Mouse (Mus musculus): ENCODE data around the gene Pck1. TPM values are rescaled to one million over a fixed set of nuclear protein-coding genes. Genes with fewer than 3 reads are reported as not detected.
A peak's percentile ranks its signal among the peaks of the same experiment; 100 is the strongest.

The Pck1 gene
- total and polyA plus RNA-seq, 2 experiments from 2014 or later: 0.21 TPM; not detected in 1

GRCm38 (mm10) chr2:173171956-173172355, 19.1 kb downstream of the Pck1 start:
- H3K4me1 ChIP-seq (ENCODE audit: insufficient read depth, low read length): peaks cover 8% of the 10 kb centered on the region
- no peak for TF ChIP-seq CTCF (IDR thresholded peaks at IDR 0.05; ENCODE audit: low read depth)
- no peaks in the 10 kb centered on the region for H3K27me3 ChIP-seq (ENCODE audit: insufficient read depth, low read length)
- no peak for DNase-seq (ENCODE audit: low spot score)
- ATAC-seq: no peak
- H3K4me3 ChIP-seq (ENCODE audit: low read length): no peak overlapping the region
- no peaks in the 10 kb centered on the region for H3K36me3 ChIP-seq (ENCODE audit: insufficient read depth, low read length)
- H3K4me2 ChIP-seq (ENCODE audit: low read depth, low read length): peak overlapping the region; percentile 47; the same call in 1 of the 2 replicates
- H3K9ac ChIP-seq (replicated peaks; ENCODE audit: low read length): no peak overlapping the region; the same call in 1 of the 2 replicates
- H3K27ac ChIP-seq: peak overlapping the region; percentile 22; the same call in 1 of the 2 replicates
- H3K9me3 ChIP-seq (ENCODE audit: low read length): no peaks in the 10 kb centered on the region
- WGBS: 65% methylated on average over 5 of the region's 5 CpGs

DNA sequence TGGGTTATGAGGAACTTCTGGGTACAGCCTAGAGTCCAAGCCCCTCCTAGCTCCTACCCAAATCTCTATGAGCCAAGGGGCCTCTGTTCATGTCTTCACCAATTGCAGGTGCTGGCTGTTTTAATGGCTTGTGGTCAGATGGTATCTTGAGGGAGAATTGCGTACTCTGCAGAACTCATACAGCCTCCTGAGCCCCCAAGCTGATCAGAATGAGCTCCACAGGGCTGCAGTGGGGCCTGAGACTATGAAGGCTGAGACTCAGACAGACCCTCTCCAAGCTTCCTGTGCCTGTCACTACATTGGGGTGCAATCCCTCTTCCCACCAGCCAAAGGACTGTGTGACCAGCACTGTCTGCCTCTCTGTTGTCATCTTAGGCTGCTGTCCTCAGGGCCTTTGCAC, 19.5 kb downstream of the Pck1 start:
- Histone ChIP-seq H3K36me3 (ENCODE audit: insufficient read depth, low read length) (no peaks in the 10 kb centered on the region), H3K9ac (replicated peaks; ENCODE audit: low read length) (no peak overlapping the region), H3K4me1 (ENCODE audit: insufficient read depth, low read length) (peaks cover 8% of the 10 kb centered on the region), H3K4me2 (ENCODE audit: low read depth, low read length) (no peak overlapping the region), H3K4me3 (ENCODE audit: low read length) (no peak overlapping the region), H3K27me3 (ENCODE audit: insufficient read depth, low read length) (no peaks in the 10 kb centered on the region), H3K27ac (peak overlapping the region; percentile 80; the same call in 1 of the 2 replicates), H3K9me3 (ENCODE audit: low read length) (no peaks in the 10 kb centered on the region)
- DNase-seq (ENCODE audit: low spot score): no peak
- WGBS: 76% methylated on average over 1 of the region's 1 CpGs
- no peak for TF ChIP-seq CTCF (IDR thresholded peaks at IDR 0.05; ENCODE audit: low read depth)
- no peak for ATAC-seq

- peak overlapping the region; percentile 80 for H3K27ac ChIP-seq
- no peaks in the 10 kb centered on the region for H3K9me3 ChIP-seq (ENCODE audit: low read length)
- peak; percentile 62 for ATAC-seq
- no peak overlapping the region for H3K4me3 ChIP-seq (ENCODE audit: low read length)
- no peaks in the 10 kb centered on the region for H3K36me3 ChIP-seq (ENCODE audit: insufficient read depth, low read length)
- peak; percentile 77 for DNase-seq (ENCODE audit: low spot score)
- no peak for TF ChIP-seq CTCF (IDR thresholded peaks at IDR 0.05; ENCODE audit: low read depth)
- H3K9ac ChIP-seq (replicated peaks; ENCODE audit: low read length): no peak overlapping the region
- H3K27me3 ChIP-seq (ENCODE audit: insufficient read depth, low read length): no peaks in the 10 kb centered on the region
- peak overlapping the region; percentile 50; the same call in 1 of the 2 replicates for H3K4me2 ChIP-seq (ENCODE audit: low read depth, low read length)
- 13% methylated on average over 2 of the region's 2 CpGs for WGBS
- H3K4me1 ChIP-seq (ENCODE audit: insufficient read depth, low read length): peaks cover 8% of the 10 kb centered on the region
These were observed 20.2 kb downstream of the Pck1 start for GRCm38 (mm10) chr2:173173008-173173407.

- H3K4me2 ChIP-seq (ENCODE audit: low read depth, low read length): peak overlapping the region; percentile 50
- ATAC-seq (peak; percentile 86), DNase-seq (ENCODE audit: low spot score) (peak; percentile 92)
- peaks cover 8% of the 10 kb centered on the region; the same call in 1 of the 2 replicates for H3K4me1 ChIP-seq (ENCODE audit: insufficient read depth, low read length)
- no peaks in the 10 kb centered on the region for H3K9me3 ChIP-seq (ENCODE audit: low read length)
- WGBS: 2% methylated on average over 22 of the region's 22 CpGs
- H3K36me3 ChIP-seq (ENCODE audit: insufficient read depth, low read length): no peaks in the 10 kb centered on the region
- no peaks in the 10 kb centered on the region for H3K27me3 ChIP-seq (ENCODE audit: insufficient read depth, low read length)
- peak overlapping the region; percentile 35 for H3K9ac ChIP-seq (replicated peaks; ENCODE audit: low read length)
- H3K4me3 ChIP-seq (ENCODE audit: low read length): peak overlapping the region; percentile 29
- TF ChIP-seq CTCF (IDR thresholded peaks at IDR 0.05; ENCODE audit: low read depth): no peak
- H3K27ac ChIP-seq: peak overlapping the region; percentile 80
These were observed 21.0 kb downstream of the Pck1 start for GRCm38 (mm10) chr2:173173521-173174511.

- 22% methylated on average over 1 of the region's 1 CpGs for WGBS
- Histone ChIP-seq H3K36me3 (ENCODE audit: insufficient read depth, low read length) (no peaks in the 10 kb centered on the region), H3K4me1 (ENCODE audit: insufficient read depth, low read length) (peaks cover 8% of the 10 kb centered on the region; the same call in 1 of the 2 replicates), H3K9ac (replicated peaks; ENCODE audit: low read length) (no peak overlapping the region; the same call in 1 of the 2 replicates), H3K27me3 (ENCODE audit: insufficient read depth, low read length) (no peaks in the 10 kb centered on the region), H3K9me3 (ENCODE audit: low read length) (no peaks in the 10 kb centered on the region), H3K4me2 (ENCODE audit: low read depth, low read length) (peak overlapping the region; percentile 50), H3K27ac (peak overlapping the region; percentile 80), H3K4me3 (ENCODE audit: low read length) (peak overlapping the region; percentile 29; the same call in 1 of the 2 replicates)
- DNase-seq (ENCODE audit: low spot score) (no peak), ATAC-seq (no peak)
- TF ChIP-seq CTCF (IDR thresholded peaks at IDR 0.05; ENCODE audit: low read depth): no peak
These were observed 21.7 kb downstream of the Pck1 start for GRCm38 (mm10) chr2:173174569-173174968.

DNA sequence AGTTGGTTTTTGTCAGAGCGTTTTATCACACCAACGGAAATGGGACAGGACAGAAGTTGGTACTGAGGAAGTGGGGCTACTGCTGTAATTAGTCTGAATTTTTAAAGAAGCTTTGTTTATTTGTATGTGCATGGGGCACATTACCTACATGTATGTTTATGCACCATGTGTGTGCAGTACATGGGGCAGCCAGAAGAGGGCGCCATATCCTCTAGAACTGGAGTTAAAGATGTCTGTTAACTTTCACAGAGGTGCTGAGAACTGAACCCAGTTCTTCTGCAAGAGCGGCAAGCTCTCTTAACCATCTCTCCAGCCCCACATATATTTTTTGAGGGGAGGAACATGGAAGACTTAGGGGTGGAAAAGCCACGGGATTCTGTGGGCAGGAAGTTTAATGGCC, 22.9 kb downstream of the Pck1 start:
- H3K27me3 ChIP-seq (ENCODE audit: insufficient read depth, low read length): no peaks in the 10 kb centered on the region
- WGBS: 91% methylated on average over 5 of the region's 5 CpGs
- ATAC-seq: no peak

More for the DNA sequence above, 22.9 kb downstream of the Pck1 start:
- TF ChIP-seq CTCF (IDR thresholded peaks at IDR 0.05; ENCODE audit: low read depth): peak; percentile 28; the same call in 1 of the 2 replicates
- Histone ChIP-seq H3K4me2 (ENCODE audit: low read depth, low read length) (no peak overlapping the region), H3K4me1 (ENCODE audit: insufficient read depth, low read length) (peaks cover 8% of the 10 kb centered on the region; the same call in 1 of the 2 replicates), H3K36me3 (ENCODE audit: insufficient read depth, low read length) (no peaks in the 10 kb centered on the region), H3K4me3 (ENCODE audit: low read length) (no peak overlapping the region), H3K9ac (replicated peaks; ENCODE audit: low read length) (no peak overlapping the region), H3K27ac (no peak overlapping the region), H3K9me3 (ENCODE audit: low read length) (no peaks in the 10 kb centered on the region)
- no peak for DNase-seq (ENCODE audit: low spot score)
